Mouse (Mus musculus) MEL (cell line): ENCODE measurements around the gene Atp4b. TPM values are rescaled to one million over a fixed set of nuclear protein-coding genes. Genes with fewer than 3 reads are reported as not detected.

ENCODE experiments used
- DNase-seq: peaks from one replicate; pipeline ENCODE4 v3.0.0; 2011; ENCODE audit warnings: low read depth, low spot score
- H3K27ac ChIP-seq: 2 replicates; pipeline ENCODE4 v1.5.1; 2012; ENCODE audit warnings: low read depth, mild to moderate bottlenecking, control low read depth, low read length, moderate library complexity; ENCODE audit not compliant: control insufficient read depth
- H3K27me3 ChIP-seq, 2 experiments: fragments of 150-350 bp in 1 of 2; sonication (generic) in 1 of 2; 2 replicates each; pipeline ENCODE4 v1.6.1; 2012; ENCODE audit warnings: low read length in 2 of 2, mild to moderate bottlenecking in 2 of 2, improper control_type of control experiment in 1 of 2, moderate library complexity in 1 of 2; ENCODE audit not compliant: insufficient read depth in 2 of 2, control insufficient read depth in 1 of 2
- H3K36me3 ChIP-seq, 2 experiments: 2 replicates each; pipeline ENCODE4 v1.6.1; 2012 to 2014; ENCODE audit warnings: low read length in 2 of 2, improper control_type of control experiment in 1 of 2, inconsistent platforms in 1 of 2, mild to moderate bottlenecking in 1 of 2; ENCODE audit not compliant: insufficient read depth in 2 of 2, control insufficient read depth in 1 of 2
- H3K4me1 ChIP-seq, 2 experiments: fragments of 150-350 bp in 1 of 2; sonication (generic) in 1 of 2; 2 replicates each; pipeline ENCODE4 v1.6.1; 2012; ENCODE audit warnings: low read length in 2 of 2, improper control_type of control experiment in 1 of 2, mild to moderate bottlenecking in 1 of 2; ENCODE audit not compliant: insufficient read depth in 2 of 2, control insufficient read depth in 1 of 2
- H3K4me3 ChIP-seq, 2 experiments: fragments of 150-350 bp in 1 of 2; sonication (generic) in 1 of 2; 2 replicates each; pipeline ENCODE4 v1.5.1; 2012; ENCODE audit warnings: low read depth in 2 of 2, low read length in 2 of 2, mild to moderate bottlenecking in 2 of 2, moderate library complexity in 2 of 2, control low read depth in 1 of 2, improper control_type of control experiment in 1 of 2; ENCODE audit not compliant: control insufficient read depth in 1 of 2, insufficient read depth in 1 of 2
- H3K79me2 ChIP-seq: 2 replicates; pipeline ENCODE4 v1.6.1; 2012; ENCODE audit warnings: mild to moderate bottlenecking, low read length, moderate library complexity; ENCODE audit not compliant: control insufficient read depth, poor library complexity, insufficient read depth
- H3K9ac ChIP-seq: 2 replicates; pipeline ENCODE4 v1.6.1; 2012; ENCODE audit warnings: low read depth, mild to moderate bottlenecking, control low read depth, low read length, moderate library complexity; ENCODE audit not compliant: control insufficient read depth, poor library complexity, severe bottlenecking
- H3K9me3 ChIP-seq: fragments of 150-350 bp; sonication (generic); replicated peaks from 2 replicates; pipeline ENCODE4 v1.6.1; 2012; ENCODE audit warnings: mild to moderate bottlenecking, low read length, improper control_type of control experiment, moderate library complexity; ENCODE audit not compliant: insufficient read depth
- CTCF ChIP-seq, 3 experiments: IDR thresholded peaks in 2 of 3; conservative IDR thresholded peaks in 1 of 3; 2 replicates each; pipeline ENCODE4 v1.5.1; 2011 to 2012; ENCODE audit warnings: low read length in 3 of 3, low read depth in 2 of 3, mild to moderate bottlenecking in 2 of 3, improper control_type of control experiment in 1 of 3, inconsistent platforms in 1 of 3, mixed read lengths in 1 of 3, moderate library complexity in 1 of 3; ENCODE audit not compliant: control insufficient read depth in 1 of 3, insufficient read depth in 1 of 3, poor library complexity in 1 of 3, severe bottlenecking in 1 of 3
- E2F4 ChIP-seq: IDR thresholded peaks from 2 replicates; pipeline ENCODE4 v1.6.1; 2011; ENCODE audit warnings: low read depth, low read length, improper control_type of control experiment, borderline replicate concordance
- EP300 ChIP-seq, 2 experiments: IDR thresholded peaks; 2 replicates each; pipeline ENCODE4 v1.6.1; 2011; ENCODE audit warnings: improper control_type of control experiment in 2 of 2, low read length in 2 of 2, low read depth in 1 of 2, mild to moderate bottlenecking in 1 of 2
- GABPA ChIP-seq: IDR thresholded peaks from 2 replicates; pipeline ENCODE4 v1.6.1; 2012; ENCODE audit warnings: low read depth, mild to moderate bottlenecking, inconsistent platforms, low read length, improper control_type of control experiment, moderate library complexity
- JUND ChIP-seq: IDR thresholded peaks from 2 replicates; pipeline ENCODE4 v1.6.1; 2011; ENCODE audit warnings: low read depth, mild to moderate bottlenecking, improper control_type of control experiment, low read length
- MAZ ChIP-seq: IDR thresholded peaks from 2 replicates; pipeline ENCODE4 v1.6.1; 2012; ENCODE audit warnings: low read depth, mild to moderate bottlenecking, inconsistent platforms, low read length, improper control_type of control experiment
- MEF2A ChIP-seq: IDR thresholded peaks from 2 replicates; pipeline ENCODE4 v1.6.1; 2014; ENCODE audit warnings: low read depth, mild to moderate bottlenecking, inconsistent platforms, low read length, improper control_type of control experiment; ENCODE audit not compliant: poor library complexity, insufficient replicate concordance, severe bottlenecking; ENCODE audit errors: extremely low read depth
- MXI1 ChIP-seq: IDR thresholded peaks from 2 replicates; pipeline ENCODE4 v1.6.1; 2011; ENCODE audit warnings: mild to moderate bottlenecking, low read depth, low read length, improper control_type of control experiment
- NELFE ChIP-seq: IDR thresholded peaks from 2 replicates; pipeline ENCODE4 v1.6.1; 2011; ENCODE audit warnings: low read depth, low read length, improper control_type of control experiment
- RAD21 ChIP-seq: IDR thresholded peaks from 2 replicates; pipeline ENCODE4 v1.6.1; 2011; ENCODE audit warnings: mild to moderate bottlenecking, low read depth, low read length, improper control_type of control experiment
- RCOR1 ChIP-seq: IDR thresholded peaks from 2 replicates; pipeline ENCODE4 v1.6.1; 2012; ENCODE audit warnings: low read depth, mild to moderate bottlenecking, inconsistent platforms, low read length, improper control_type of control experiment
- SMC3 ChIP-seq: IDR thresholded peaks from 2 replicates; pipeline ENCODE4 v1.6.1; 2011; ENCODE audit warnings: low read depth, low read length, improper control_type of control experiment
- TBP ChIP-seq: IDR thresholded peaks from 2 replicates; pipeline ENCODE4 v1.8.0; 2011; ENCODE audit warnings: low read depth, low read length, improper control_type of control experiment
- TCF12 ChIP-seq: IDR thresholded peaks from 2 replicates; pipeline ENCODE4 v1.6.1; 2014; ENCODE audit warnings: low read depth, mild to moderate bottlenecking, inconsistent platforms, low read length, improper control_type of control experiment, moderate library complexity
- UBTF ChIP-seq: IDR thresholded peaks from 2 replicates; pipeline ENCODE4 v1.6.1; 2012; ENCODE audit warnings: low read depth, mild to moderate bottlenecking, inconsistent platforms, low read length, improper control_type of control experiment, moderate library complexity, borderline replicate concordance; ENCODE audit not compliant: insufficient read depth
- USF1 ChIP-seq: IDR thresholded peaks from 2 replicates; pipeline ENCODE4 v1.6.1; 2014; ENCODE audit warnings: low read depth, mild to moderate bottlenecking, inconsistent platforms, low read length, improper control_type of control experiment, moderate library complexity
- USF2 ChIP-seq, 2 experiments: IDR thresholded peaks; 2 replicates each; pipeline ENCODE4 v1.6.1; 2011 to 2012; ENCODE audit warnings: improper control_type of control experiment in 2 of 2, low read length in 2 of 2, borderline replicate concordance in 1 of 2, inconsistent platforms in 1 of 2, low read depth in 1 of 2, mild to moderate bottlenecking in 1 of 2; ENCODE audit not compliant: insufficient read depth in 1 of 2
- ZC3H11A ChIP-seq: IDR thresholded peaks from 2 replicates; pipeline ENCODE4 v1.6.1; 2012; ENCODE audit warnings: low read depth, mild to moderate bottlenecking, inconsistent platforms, low read length, improper control_type of control experiment
- polyA plus RNA-seq, 2 experiments: library from polyadenylated mRNA; stranded (reverse) in 1 of 2; unstranded in 1 of 2; fragments of >175 nt in 1 of 2; fragments of >200 nt in 1 of 2; gene quantifications; 2 replicates each; pipeline versions ENCODE4 v1.2.1 to v1.2.4; 2012; ENCODE audit warnings: low replicate concordance in 2 of 2, low read depth in 1 of 2; ENCODE audit not compliant: insufficient read length in 2 of 2, insufficient read depth in 1 of 2, missing spikeins in 1 of 2
- total RNA-seq: library from RNA; depleted of rRNA; stranded (reverse); fragments of 300-350 nt; gene quantifications from 2 replicates; pipeline ENCODE4 v1.2.3, GENCODE M21; 2012

The Atp4b gene
- total and polyA plus RNA-seq, 3 experiments, result 0.08 to 0.14 TPM; not detected in 1

- Histone ChIP-seq H3K27me3 (peaks cover 13 to 20% of the 10 kb centered on the region in 2 experiments), H3K36me3 (no peaks in the 10 kb centered on the region)
- no peak for TF ChIP-seq MEF2A
- TF ChIP-seq E2F4, result no peak
- no peak for TF ChIP-seq MXI1
- TF ChIP-seq USF2 (IDR thresholded peaks at IDR 0.05; ENCODE audit: borderline replicate concordance in 1 of 2, insufficient read depth in 1 of 2, low read depth in 1 of 2, low read length in 2 of 2), result no peak
- TF ChIP-seq CTCF (IDR thresholded peaks at IDR 0.05 in 2 of 3, conservative IDR thresholded peaks at IDR 0.05 in 1 of 3; ENCODE audit: control insufficient read depth in 1 of 3, insufficient read depth in 1 of 3, low read depth in 2 of 3, low read length in 3 of 3, poor library complexity in 1 of 3, severe bottlenecking in 1 of 3), result no peak
- no peak for TF ChIP-seq ZC3H11A
- no peak for TF ChIP-seq JUND
- no peak for TF ChIP-seq EP300 (IDR thresholded peaks at IDR 0.05; ENCODE audit: low read depth in 1 of 2, low read length in 2 of 2)
- TF ChIP-seq SMC3, result no peak
- TF ChIP-seq RCOR1, result no peak
- TF ChIP-seq RAD21, result no peak
- no peak for TF ChIP-seq MAZ
- TF ChIP-seq NELFE, result no peak
- no peak for TF ChIP-seq TCF12
- no peak for TF ChIP-seq TBP
- TF ChIP-seq UBTF, result no peak
- TF ChIP-seq GABPA, result no peak
- TF ChIP-seq USF1, result no peak
Measured at GRCm38 (mm10) chr8:13430412-13430811, 33.8 kb upstream of the Atp4b start.

GRCm38 (mm10) chr8:13428156-13428555 is 31.5 kb upstream of the Atp4b start:
- Histone ChIP-seq H3K9me3 (no peaks in the 10 kb centered on the region), H3K9ac (no peak overlapping the region), H3K36me3 (no peaks in the 10 kb centered on the region), H3K79me2 (no peaks in the 10 kb centered on the region), H3K27ac (no peak overlapping the region), H3K4me3 (no peak overlapping the region), H3K27me3 (peaks cover 13 to 19% of the 10 kb centered on the region in 2 experiments), H3K4me1 (no peaks in the 10 kb centered on the region)
- TF ChIP-seq ZC3H11A (no peak), RCOR1 (no peak)
- no peak for DNase-seq

More at GRCm38 (mm10) chr8:13430412-13430811, 33.8 kb upstream of the Atp4b start:
- H3K9ac ChIP-seq, result no peak overlapping the region
- no peak overlapping the region for H3K27ac ChIP-seq
- no peaks in the 10 kb centered on the region for H3K79me2 ChIP-seq
- H3K4me1 ChIP-seq, result no peaks in the 10 kb centered on the region
- no peak for DNase-seq
- H3K4me3 ChIP-seq, result no peak overlapping the region
- H3K9me3 ChIP-seq, result no peaks in the 10 kb centered on the region
